ENCODE assay signal across 11 mouse cellular contexts in genomic region chr2:32734480-32734879, GRCm38 (mm10). TPM values are rescaled to one million over a fixed set of nuclear protein-coding genes. Genes with fewer than 3 reads are reported as not detected.
DNase-seq lines count a peak whose midpoint lies in the region; ATAC-seq and TF ChIP-seq lines count a peak whose summit lies in the region.
"Had no signal": no experiment of that assay in that cellular context is flagged by ENCODE, and none has a peak within 500 bp of the region (broad histone marks: within the 10 kb centered on the region; RNA-seq: fewer than 3 reads in every experiment).

No protein-coding gene starts in this region.

- H3K9ac ChIP-seq in hindbrain, postnatal 0 days (replicated peaks; ENCODE audit: low read length), result no peak overlapping the region
- no peak overlapping the region for H3K9ac ChIP-seq in hindbrain, embryonic 16.5 days (ENCODE audit: low read depth, low read length)
- no peak overlapping the region for H3K9ac ChIP-seq in embryonic facial prominence, embryonic 15.5 days
- no peak overlapping the region for H3K9ac ChIP-seq in liver, embryonic 12.5 days

- no peaks in the 10 kb centered on the region for H3K27me3 ChIP-seq in hindbrain, postnatal 0 days (ENCODE audit: insufficient read depth, low read length)
- H3K27me3 ChIP-seq in hindbrain, embryonic 16.5 days (replicated peaks; ENCODE audit: control insufficient read depth, insufficient read depth, low read length), result no peaks in the 10 kb centered on the region
- H3K27me3 ChIP-seq in embryonic facial prominence, embryonic 15.5 days, result no peaks in the 10 kb centered on the region
- no peaks in the 10 kb centered on the region for H3K27me3 ChIP-seq in liver, embryonic 12.5 days (replicated peaks)
- H3K27me3 ChIP-seq in thymus, adult 2 months (ENCODE audit: control insufficient read depth, insufficient read depth, low read length), result no peaks in the 10 kb centered on the region

- no peak overlapping the region for H3K4me2 ChIP-seq in hindbrain, postnatal 0 days (ENCODE audit: low read depth, low read length)
- H3K4me2 ChIP-seq in hindbrain, embryonic 16.5 days (ENCODE audit: low read length), result no peak overlapping the region
- no peak overlapping the region for H3K4me2 ChIP-seq in embryonic facial prominence, embryonic 15.5 days (replicated peaks)
- H3K4me2 ChIP-seq in liver, embryonic 12.5 days, result no peak overlapping the region

- no peaks in the 10 kb centered on the region for H3K36me3 ChIP-seq in hindbrain, postnatal 0 days (ENCODE audit: insufficient read depth, low read length)
- no peaks in the 10 kb centered on the region for H3K36me3 ChIP-seq in hindbrain, embryonic 16.5 days (ENCODE audit: control insufficient read depth, insufficient read depth, low read length)
- H3K36me3 ChIP-seq in embryonic facial prominence, embryonic 15.5 days, result no peaks in the 10 kb centered on the region
- H3K36me3 ChIP-seq in liver, embryonic 12.5 days, result no peaks in the 10 kb centered on the region
- H3K36me3 ChIP-seq in thymus, adult 2 months (ENCODE audit: control insufficient read depth, insufficient read depth, low read length), result no peaks in the 10 kb centered on the region

- DNase-seq in hindbrain, postnatal 0 days (ENCODE audit: low spot score), result no peak
- DNase-seq in ZHBTc4 (ENCODE audit: low read depth, low spot score), result peak; percentile 48
- DNase-seq in thymus, adult 2 months, result no peak
- no peak for DNase-seq in T-cell, adult 2 months (ENCODE audit: low spot score)
- no peak for DNase-seq in adrenal gland, postnatal 14 days
- DNase-seq: thymus, postnatal 36 days had no signal

- ATAC-seq in hindbrain, postnatal 0 days, result peak; percentile 28; the same call in 1 of the 2 replicates
- no peak for ATAC-seq in hindbrain, embryonic 16.5 days
- ATAC-seq in embryonic facial prominence, embryonic 15.5 days (ENCODE audit: insufficient number of reproducible peaks, low FRiP score, low TSS enrichment, low read depth), result no peak
- ATAC-seq in liver, embryonic 12.5 days, result no peak; the same call in 1 of the 2 replicates

- no peak overlapping the region for H3K27ac ChIP-seq in hindbrain, postnatal 0 days
- H3K27ac ChIP-seq in hindbrain, embryonic 16.5 days (ENCODE audit: low read depth, low read length), result no peak overlapping the region
- 0 out of 2 replicates have a peak overlapping the region, but pooled peaks have one; percentile 14 for H3K27ac ChIP-seq in embryonic facial prominence, embryonic 15.5 days (replicated peaks)
- peak overlapping the region; percentile 34; the same call in 1 of the 2 replicates for H3K27ac ChIP-seq in liver, embryonic 12.5 days
- H3K27ac ChIP-seq in thymus, adult 2 months (ENCODE audit: control insufficient read depth, insufficient read depth, low read length), result no peak overlapping the region

- 38% methylated on average over 4 of the region's 4 CpGs for WGBS in hindbrain, postnatal 0 days
- 37% methylated on average over 4 of the region's 4 CpGs for WGBS in hindbrain, embryonic 16.5 days
- WGBS in embryonic facial prominence, embryonic 15.5 days, result 35% methylated on average over 4 of the region's 4 CpGs
- 41% methylated on average over 4 of the region's 4 CpGs for WGBS in liver, embryonic 12.5 days (ENCODE audit: insufficient replicate concordance)
- 93% methylated on average over 4 of the region's 4 CpGs for WGBS in thymus, adult 2 months

- H3K9me3 ChIP-seq in hindbrain, postnatal 0 days (ENCODE audit: low read length), result no peaks in the 10 kb centered on the region
- no peaks in the 10 kb centered on the region for H3K9me3 ChIP-seq in hindbrain, embryonic 16.5 days (ENCODE audit: control insufficient read depth, low read length)
- no peaks in the 10 kb centered on the region for H3K9me3 ChIP-seq in embryonic facial prominence, embryonic 15.5 days (replicated peaks)
- no peaks in the 10 kb centered on the region for H3K9me3 ChIP-seq in liver, embryonic 12.5 days (replicated peaks)

- TF ChIP-seq CTCF in hindbrain, postnatal 0 days (IDR thresholded peaks at IDR 0.05; ENCODE audit: low read depth), result no peak
- no peak for TF ChIP-seq CTCF in thymus, adult 2 months (IDR thresholded peaks at IDR 0.05; ENCODE audit: borderline replicate concordance, control insufficient read depth, extremely low read depth, insufficient read depth, low read length, poor library complexity)

- no peak for TF ChIP-seq POLR2A in thymus, adult 2 months (IDR thresholded peaks at IDR 0.05; ENCODE audit: control insufficient read depth, extremely low read depth, insufficient read depth, low read length, poor library complexity)

- no peaks in the 10 kb centered on the region for H3K4me1 ChIP-seq in hindbrain, postnatal 0 days (ENCODE audit: insufficient read depth, low read length)
- no peaks in the 10 kb centered on the region for H3K4me1 ChIP-seq in hindbrain, embryonic 16.5 days (ENCODE audit: control insufficient read depth, insufficient read depth, low read depth, low read length)
- peaks cover 32% of the 10 kb centered on the region for H3K4me1 ChIP-seq in embryonic facial prominence, embryonic 15.5 days
- peaks cover 36% of the 10 kb centered on the region for H3K4me1 ChIP-seq in liver, embryonic 12.5 days
- H3K4me1 ChIP-seq in thymus, adult 2 months (replicated peaks; ENCODE audit: control insufficient read depth, insufficient read depth, low read length), result no peaks in the 10 kb centered on the region

- H3K4me3 ChIP-seq in hindbrain, postnatal 0 days (ENCODE audit: low read length), result no peak overlapping the region
- no peak overlapping the region for H3K4me3 ChIP-seq in hindbrain, embryonic 16.5 days (ENCODE audit: low read length)
- no peak overlapping the region for H3K4me3 ChIP-seq in embryonic facial prominence, embryonic 15.5 days (replicated peaks)
- H3K4me3 ChIP-seq in liver, embryonic 12.5 days, result no peak overlapping the region
- H3K4me3 ChIP-seq in thymus, adult 2 months (ENCODE audit: control insufficient read depth, insufficient read depth, low read length), result no peak overlapping the region

RNA-seq across cellular contexts. Expression of gene 6330409D20Rik, which starts 6.3 kb away (rescaled TPM):
- 1.7 and 3.2 TPM in 2 replicates for total RNA-seq in hindbrain, postnatal 0 days (2014; rRNA removed)
- polyA plus RNA-seq in hindbrain, postnatal 0 days (2015; fragmentation: Nextera tagmentation; extraction: Ambion mirVana), result 3.6 and 5.1 TPM in 2 replicates
- polyA plus RNA-seq in hindbrain, embryonic 16.5 days (2015; fragmentation: Nextera tagmentation; extraction: Ambion mirVana), result 2.6 and 3.4 TPM in 2 replicates
- polyA plus RNA-seq in embryonic facial prominence, embryonic 15.5 days (2015; fragmentation: Nextera tagmentation; extraction: Ambion mirVana), result 0.32 and 0.42 TPM in 2 replicates
- not detected in 2 replicates for polyA plus RNA-seq in liver, embryonic 12.5 days (2016; fragmentation: Nextera tagmentation; extraction: Ambion mirVana)
- polyA plus RNA-seq in thymus, adult 2 months (2012; rRNA removed), result 0.20 and 0.27 TPM in 2 replicates
- total RNA-seq in adrenal gland, postnatal 14 days (2021), result not detected in 2 replicates
- total RNA-seq: ES-E14; hematopoietic stem cell, adult 5-6 weeks had no signal

RNA-seq across cellular contexts. Expression of gene Sh2d3c, which starts 13.6 kb away (rescaled TPM):
- total RNA-seq in hindbrain, postnatal 0 days (2014; rRNA removed), result 43.8 and 56.9 TPM in 2 replicates
- polyA plus RNA-seq in hindbrain, postnatal 0 days (2015; fragmentation: Nextera tagmentation; extraction: Ambion mirVana), result 49.5 and 52.8 TPM in 2 replicates
- polyA plus RNA-seq in hindbrain, embryonic 16.5 days (2015; fragmentation: Nextera tagmentation; extraction: Ambion mirVana), result 58.5 and 58.6 TPM in 2 replicates
- 27.3 and 27.6 TPM in 2 replicates for polyA plus RNA-seq in embryonic facial prominence, embryonic 15.5 days (2015; fragmentation: Nextera tagmentation; extraction: Ambion mirVana)
- polyA plus RNA-seq in liver, embryonic 12.5 days (2016; fragmentation: Nextera tagmentation; extraction: Ambion mirVana), result 9.7 and 10.1 TPM in 2 replicates
- 104 and 106 TPM in 2 replicates for polyA plus RNA-seq in thymus, adult 2 months (2012; rRNA removed)
- 29.8 and 39.3 TPM in 2 replicates for total RNA-seq in adrenal gland, postnatal 14 days (2021)

RNA-seq across cellular contexts. Expression of gene Cdk9, which starts 21.6 kb away (rescaled TPM):
- 108 and 116 TPM in 2 replicates for total RNA-seq in hindbrain, postnatal 0 days (2014; rRNA removed)
- polyA plus RNA-seq in hindbrain, postnatal 0 days (2015; fragmentation: Nextera tagmentation; extraction: Ambion mirVana), result 61.1 and 65.3 TPM in 2 replicates
- polyA plus RNA-seq in hindbrain, embryonic 16.5 days (2015; fragmentation: Nextera tagmentation; extraction: Ambion mirVana), result 63.6 and 69.4 TPM in 2 replicates
- polyA plus RNA-seq in embryonic facial prominence, embryonic 15.5 days (2015; fragmentation: Nextera tagmentation; extraction: Ambion mirVana), result 105 and 106 TPM in 2 replicates
- polyA plus RNA-seq in liver, embryonic 12.5 days (2016; fragmentation: Nextera tagmentation; extraction: Ambion mirVana), result 85.3 and 86.1 TPM in 2 replicates
- 220 and 239 TPM in 2 replicates for polyA plus RNA-seq in thymus, adult 2 months (2012; rRNA removed)
- 67.4 and 79.7 TPM in 2 replicates for total RNA-seq in adrenal gland, postnatal 14 days (2021)

RNA-seq across cellular contexts. Expression of gene Tor2a, which starts 22.6 kb away (rescaled TPM):
- 75.1 and 81.1 TPM in 2 replicates for total RNA-seq in hindbrain, postnatal 0 days (2014; rRNA removed)
- 48.2 and 49.1 TPM in 2 replicates for polyA plus RNA-seq in hindbrain, postnatal 0 days (2015; fragmentation: Nextera tagmentation; extraction: Ambion mirVana)
- polyA plus RNA-seq in hindbrain, embryonic 16.5 days (2015; fragmentation: Nextera tagmentation; extraction: Ambion mirVana), result 50.8 and 56.9 TPM in 2 replicates
- polyA plus RNA-seq in embryonic facial prominence, embryonic 15.5 days (2015; fragmentation: Nextera tagmentation; extraction: Ambion mirVana), result 69.0 and 71.3 TPM in 2 replicates
- polyA plus RNA-seq in liver, embryonic 12.5 days (2016; fragmentation: Nextera tagmentation; extraction: Ambion mirVana), result 35.9 and 36.6 TPM in 2 replicates
- polyA plus RNA-seq in thymus, adult 2 months (2012; rRNA removed), result 169 and 171 TPM in 2 replicates
- total RNA-seq in adrenal gland, postnatal 14 days (2021), result 25.3 and 26.8 TPM in 2 replicates

RNA-seq across cellular contexts. Expression of gene Fpgs, which starts 30.5 kb away (rescaled TPM):
- total RNA-seq in hindbrain, postnatal 0 days (2014; rRNA removed), result 23.1 and 32.6 TPM in 2 replicates
- 22.8 and 23.4 TPM in 2 replicates for polyA plus RNA-seq in hindbrain, postnatal 0 days (2015; fragmentation: Nextera tagmentation; extraction: Ambion mirVana)
- polyA plus RNA-seq in hindbrain, embryonic 16.5 days (2015; fragmentation: Nextera tagmentation; extraction: Ambion mirVana), result 20.2 and 20.9 TPM in 2 replicates
- 31.6 and 33.2 TPM in 2 replicates for polyA plus RNA-seq in embryonic facial prominence, embryonic 15.5 days (2015; fragmentation: Nextera tagmentation; extraction: Ambion mirVana)
- polyA plus RNA-seq in liver, embryonic 12.5 days (2016; fragmentation: Nextera tagmentation; extraction: Ambion mirVana), result 32.8 and 35.8 TPM in 2 replicates
- 61.8 and 65.7 TPM in 2 replicates for polyA plus RNA-seq in thymus, adult 2 months (2012; rRNA removed)
- 16.2 and 35.8 TPM in 2 replicates for total RNA-seq in adrenal gland, postnatal 14 days (2021)

Comparison
In these comparisons a context has a peak if more than half of its experiments do, and no peak if none do; other contexts are left out.
1. H3K27ac ChIP-seq: peak in embryonic facial prominence, embryonic 15.5 days (single experiment) and liver, embryonic 12.5 days (single experiment); none in hindbrain, postnatal 0 days (single experiment), hindbrain, embryonic 16.5 days (single experiment) and thymus, adult 2 months (single experiment).